Mouse (Mus musculus) adipocyte (in vitro differentiated cells): ENCODE results near the gene Itpripl2.

Source experiments
- DNase-seq: peaks from one replicate; pipeline ENCODE4 v3.0.0-alpha.2; 2016; ENCODE audit warnings: low spot score

The Itpripl2 gene

DNA sequence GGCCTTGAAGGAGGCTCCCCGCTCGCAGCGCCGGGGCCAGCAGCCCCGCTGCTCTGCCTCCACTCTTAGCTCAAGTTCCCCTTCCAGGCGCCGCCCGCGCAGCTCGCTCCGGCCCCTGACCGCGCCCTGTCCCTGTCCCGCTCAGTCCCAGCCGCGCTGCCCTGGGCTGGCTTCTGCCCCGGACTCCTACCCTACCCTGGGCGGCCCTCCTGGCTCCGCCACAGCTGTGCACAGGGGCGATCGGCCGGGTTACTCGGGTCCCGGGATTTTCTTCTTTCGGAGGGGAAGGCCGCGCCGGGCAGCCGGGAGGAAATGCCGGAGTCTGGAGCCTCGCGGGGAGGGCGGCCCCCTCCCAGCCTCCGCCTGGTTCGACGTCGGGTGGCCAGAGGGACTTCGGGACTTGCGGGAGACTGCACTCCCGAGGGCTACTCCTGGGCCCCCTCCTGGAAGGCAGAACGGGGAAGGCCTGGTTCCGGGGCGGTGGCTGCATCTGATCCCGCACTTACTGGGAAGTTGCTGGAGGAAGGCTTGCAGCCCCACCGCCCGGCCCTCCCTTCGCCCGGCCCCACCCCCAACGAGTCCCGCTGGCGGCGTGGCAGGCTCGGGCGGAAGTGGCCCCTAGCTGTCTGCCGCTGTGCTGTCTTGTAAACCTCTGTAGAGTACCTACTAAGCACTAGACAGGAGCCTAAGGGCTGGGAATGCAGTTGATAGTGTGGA is at the start of gene Itpripl2:
Gene Itpripl2 (minus strand): TSS at position 545 of the 717 bp plus-strand sequence.
- DNase-seq: peak; percentile 65

DNA sequence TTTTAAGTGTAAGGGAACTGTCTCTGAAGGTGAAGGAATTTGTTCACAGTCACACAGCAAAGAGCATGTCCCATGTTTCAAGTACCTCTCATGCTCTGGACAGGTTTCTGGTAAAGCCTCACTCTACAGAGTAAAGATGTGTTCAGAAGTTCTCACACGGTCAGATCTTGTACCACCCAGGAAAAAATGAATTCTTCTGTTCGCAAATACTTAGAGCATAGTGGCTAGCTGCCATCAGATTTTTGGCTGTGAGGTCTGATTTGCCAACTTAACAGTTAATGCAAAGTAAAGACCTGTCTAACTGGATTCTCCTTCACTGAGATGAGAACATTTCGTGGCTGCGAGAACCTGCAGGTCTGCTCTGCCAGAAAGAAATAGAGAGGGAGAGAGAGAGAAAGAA is 43.3 kb upstream of the Itpripl2 start:
- DNase-seq: no peak

DNA sequence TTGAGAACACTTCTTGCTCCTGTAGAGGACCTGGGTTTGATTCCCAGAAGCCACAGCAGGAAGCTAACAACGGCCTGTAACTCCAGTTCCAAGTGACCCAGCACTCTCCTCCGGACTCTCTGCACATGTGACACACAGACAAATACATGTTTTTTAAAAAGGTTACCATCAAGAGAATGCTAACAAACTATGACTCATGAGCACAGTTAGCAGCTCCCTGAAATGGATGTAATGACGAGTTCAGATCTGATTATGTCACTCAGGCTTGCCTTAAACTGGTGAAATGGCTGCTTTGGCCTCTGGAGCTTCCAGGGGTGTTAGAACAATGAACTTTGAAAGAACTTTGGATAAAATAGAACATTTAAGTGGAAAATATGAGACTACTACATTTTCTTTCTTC is 42.6 kb upstream of the Itpripl2 start:
- DNase-seq: no peak

DNA sequence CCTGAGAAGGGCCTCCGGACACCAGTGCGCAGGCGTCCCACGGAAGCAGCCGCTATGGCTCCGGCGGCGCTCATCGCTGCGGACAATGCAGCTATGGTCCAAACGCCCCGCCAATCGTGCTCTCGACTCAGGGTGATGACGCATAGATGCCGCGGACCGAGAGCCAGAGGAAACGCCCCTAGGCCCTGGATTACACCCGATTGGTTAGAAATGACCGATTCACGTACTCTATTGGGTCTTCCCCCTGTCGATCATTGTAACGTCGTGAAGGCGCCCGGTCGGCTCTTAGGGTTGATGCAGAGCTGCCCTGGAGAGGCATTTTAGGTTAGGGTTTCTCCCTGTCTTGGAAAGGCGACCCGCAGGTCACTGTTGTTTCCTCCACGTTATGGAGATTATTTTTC is 41.4 kb upstream of the Itpripl2 start, which contains the start of gene Coq7:
Gene Coq7 (minus strand): TSS at position 179 of the 401 bp plus-strand sequence.
- DNase-seq: peak; percentile 97

DNA sequence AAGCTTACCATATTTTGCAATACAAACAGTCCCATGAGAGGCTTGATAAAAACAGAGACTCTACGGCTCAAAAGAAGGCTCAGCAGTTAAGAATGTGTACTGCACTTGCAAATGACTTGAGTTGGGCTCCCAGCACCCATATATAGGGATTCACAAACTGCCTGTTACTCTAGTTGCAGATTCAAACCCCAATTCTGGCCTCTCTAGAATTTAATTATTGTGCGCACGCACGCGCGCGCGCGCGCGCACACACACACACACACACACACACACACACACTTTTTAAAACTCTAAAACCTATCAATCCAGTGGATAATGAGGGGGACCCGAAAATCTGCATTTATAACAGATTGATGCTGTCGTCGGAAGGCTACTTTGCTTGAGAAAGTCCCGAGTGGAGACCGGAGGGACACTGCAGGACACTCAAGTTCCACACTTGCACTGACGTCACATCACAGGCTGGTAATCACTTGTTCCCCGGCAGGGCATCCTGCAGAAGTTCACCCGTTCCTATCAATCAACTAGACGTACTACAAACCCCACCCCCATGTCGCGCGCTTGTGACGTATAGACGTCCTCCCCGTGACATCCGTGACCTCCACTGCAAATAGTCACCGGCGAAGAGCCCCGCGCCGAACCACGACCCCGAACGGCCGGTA is 40.9 kb upstream of the Itpripl2 start:
- DNase-seq: peak; percentile 95

DNA sequence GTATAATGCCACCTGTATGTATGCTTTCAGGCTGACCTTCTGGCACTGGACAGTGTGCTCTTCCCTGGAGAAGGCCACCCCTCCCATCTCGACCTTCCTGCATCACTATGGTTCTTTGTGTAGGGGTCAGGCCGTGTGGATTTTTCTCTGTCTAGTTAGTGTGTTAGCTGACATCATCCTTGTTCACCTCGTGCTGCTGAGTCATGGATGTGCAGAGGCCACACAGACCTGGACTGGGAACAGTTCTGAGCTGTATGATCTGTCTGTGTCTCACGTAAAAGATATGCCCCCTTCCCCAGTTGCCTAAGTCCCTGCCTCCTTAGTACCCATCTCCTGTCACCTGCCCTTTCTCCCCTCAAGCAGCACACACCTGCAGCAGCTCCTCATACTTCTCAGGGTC is 35.2 kb upstream of the Itpripl2 start:
- DNase-seq: no peak

DNA sequence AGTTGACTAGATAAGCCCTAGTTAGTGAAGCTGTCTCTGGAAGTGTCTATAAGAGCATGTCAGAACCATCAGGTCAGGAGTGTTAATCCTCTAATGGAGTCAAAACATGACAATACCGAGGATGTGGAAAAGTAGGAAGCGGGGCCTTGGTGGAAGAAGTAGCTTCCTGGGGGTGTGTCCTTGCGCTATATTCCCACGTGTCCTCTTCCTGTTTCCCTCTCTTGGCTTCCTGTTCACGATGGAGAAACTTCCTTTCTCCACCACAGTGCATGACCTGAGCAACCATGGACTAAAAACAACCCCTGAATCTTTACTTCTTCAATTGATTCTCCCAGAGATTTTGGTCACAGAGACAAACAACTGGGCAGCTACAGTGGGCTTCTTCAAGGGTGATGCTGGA is 30.3 kb upstream of the Itpripl2 start:
- no peak for DNase-seq

DNA sequence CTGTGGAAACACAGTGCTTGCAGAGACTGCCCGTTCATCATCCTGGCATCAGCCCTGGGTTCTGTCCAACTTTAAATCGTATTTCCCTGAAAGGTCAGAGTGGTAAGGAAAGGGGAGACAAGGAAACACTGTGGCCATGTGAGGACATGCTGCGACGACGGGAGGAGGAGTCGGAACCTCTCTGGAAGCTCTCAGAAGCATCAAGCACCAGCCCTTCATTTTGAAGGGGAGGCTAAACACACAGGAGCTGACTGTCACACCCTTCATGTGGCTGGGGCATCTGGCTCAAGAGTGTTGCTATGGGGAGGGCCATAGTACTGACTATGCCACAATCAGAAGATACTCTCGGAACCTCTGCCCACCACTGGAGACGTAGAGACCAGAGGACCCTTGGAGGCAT is 27.9 kb upstream of the Itpripl2 start:
- no peak for DNase-seq

DNA sequence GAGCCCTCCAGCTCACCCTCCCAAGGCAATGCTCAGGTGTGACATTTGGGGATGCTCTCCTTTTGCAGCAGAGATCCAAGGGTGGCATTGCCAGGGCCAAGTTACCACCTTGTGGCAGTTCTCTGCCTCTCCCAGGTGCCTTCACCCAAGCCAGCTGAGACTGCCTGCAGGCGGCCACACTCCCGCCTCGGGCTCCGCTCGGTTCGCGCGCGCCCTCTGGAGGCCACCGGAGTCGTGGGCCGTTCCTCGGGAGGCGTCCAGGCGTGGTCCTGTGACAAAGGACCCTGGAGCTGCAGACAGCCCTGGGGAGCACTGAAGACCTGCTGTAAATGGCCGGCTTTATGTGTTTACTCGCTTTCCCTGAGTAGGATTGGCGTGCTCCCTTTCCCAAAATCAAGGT is 26.9 kb upstream of the Itpripl2 start:
- DNase-seq: peak; percentile 57

DNA sequence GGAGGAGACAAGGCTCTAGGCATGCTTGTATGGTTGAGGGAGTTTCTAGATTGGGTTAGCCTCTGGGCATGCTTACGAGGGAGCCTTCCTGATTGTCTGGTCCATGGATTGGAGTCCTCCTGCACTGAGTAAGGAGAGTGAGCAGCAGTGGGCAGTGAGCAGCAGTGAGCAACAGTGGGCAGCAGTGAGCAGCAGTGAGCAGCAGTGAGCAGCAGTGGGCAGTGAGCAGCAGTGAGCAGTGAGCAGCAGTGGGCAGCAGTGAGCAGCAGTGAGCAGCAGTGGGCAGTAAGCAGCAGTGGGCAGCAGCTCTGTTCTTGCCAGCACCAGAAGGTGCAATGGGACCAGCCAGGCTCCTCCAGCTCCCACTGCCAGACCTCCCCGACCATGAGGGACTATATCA is 26.0 kb upstream of the Itpripl2 start:
- DNase-seq: no peak

DNA sequence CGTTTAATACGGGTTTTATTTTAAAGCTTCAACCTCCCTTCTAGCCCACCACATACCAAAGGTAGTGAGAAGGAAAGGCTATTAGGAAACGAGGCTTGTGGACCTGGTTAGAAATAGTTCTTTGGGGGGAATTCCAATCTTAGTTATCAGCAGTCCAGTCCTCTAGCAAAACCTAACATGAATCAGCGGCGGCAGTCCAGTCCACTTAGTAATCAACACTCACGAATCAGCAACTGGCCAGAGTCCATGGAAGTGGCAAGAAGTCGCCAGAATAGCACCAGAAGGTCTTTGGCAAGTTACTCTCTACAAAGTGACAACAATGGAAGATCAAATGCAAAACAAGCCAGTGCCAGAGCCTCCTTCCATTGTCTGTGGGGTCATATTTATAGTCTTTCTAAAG is 16.8 kb upstream of the Itpripl2 start:
- DNase-seq: no peak

DNA sequence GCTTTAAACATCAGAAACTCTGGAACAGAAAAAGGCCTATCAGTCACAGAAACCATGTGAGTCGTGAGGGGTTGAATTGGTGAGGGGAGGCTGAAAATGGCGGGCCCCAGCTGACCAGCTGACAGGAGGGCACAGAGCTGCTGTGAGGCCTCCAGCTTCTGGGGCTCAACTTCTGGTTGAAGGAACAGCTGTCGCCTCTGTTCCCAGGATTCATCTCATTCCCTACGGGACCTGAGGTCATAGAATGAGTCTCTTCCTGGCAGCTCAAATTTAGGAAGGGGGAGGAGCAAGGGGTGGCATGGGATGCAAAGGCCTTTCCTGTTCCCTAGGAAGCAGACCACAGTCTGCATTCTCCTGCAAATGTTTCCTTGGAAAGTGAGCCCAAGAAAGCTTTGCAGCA is 12.1 kb upstream of the Itpripl2 start:
- no peak for DNase-seq

DNA sequence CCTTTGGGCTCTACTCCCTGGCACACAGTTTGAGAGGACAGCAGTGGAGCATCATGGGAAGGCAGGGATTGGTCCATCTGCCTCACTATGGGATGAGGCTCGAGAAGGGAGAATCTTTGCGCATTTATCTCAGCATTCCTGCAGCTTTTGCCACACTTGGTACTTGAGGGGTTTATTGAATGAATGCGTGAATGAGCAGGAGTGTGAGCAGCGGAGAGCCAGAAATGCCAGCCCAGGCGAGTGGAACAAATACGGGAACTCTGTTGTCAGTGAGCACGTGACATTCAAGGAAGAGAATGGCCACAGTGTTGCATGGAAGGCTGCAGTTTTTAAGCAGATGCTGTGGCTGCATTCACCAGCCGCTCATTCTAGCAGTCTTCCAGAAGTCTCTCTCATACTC is 10.6 kb upstream of the Itpripl2 start:
- DNase-seq: no peak

DNA sequence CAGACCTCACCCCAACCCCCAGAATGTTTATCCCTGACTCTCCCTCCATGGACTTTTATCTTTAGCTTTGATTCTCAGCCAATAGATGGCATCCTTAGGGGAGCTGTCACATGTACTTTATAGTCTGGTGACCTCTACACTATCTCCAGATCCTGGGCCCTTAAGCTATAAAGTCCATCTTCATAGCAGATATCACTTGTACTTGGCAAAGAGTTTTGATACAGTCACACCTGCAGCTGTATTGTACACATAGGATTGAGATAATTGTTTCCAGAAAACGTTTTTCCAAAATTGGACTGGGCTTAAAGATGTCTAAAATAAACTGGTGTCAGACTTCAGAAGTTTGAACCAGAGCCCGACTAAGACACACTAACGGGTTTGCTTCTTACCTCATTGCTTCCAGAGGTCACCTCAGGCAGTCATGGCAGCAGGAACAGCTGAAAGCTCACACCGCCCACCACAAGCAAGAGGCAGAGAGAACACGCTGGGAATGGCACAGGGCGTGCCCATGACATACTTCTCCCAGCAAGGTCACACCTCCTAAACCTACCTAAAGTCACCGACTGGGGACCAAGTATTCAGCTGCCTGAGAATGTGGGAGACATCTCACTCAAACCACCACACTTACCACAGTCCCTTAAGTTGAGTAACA is 8.1 kb upstream of the Itpripl2 start:
- no peak for DNase-seq

DNA sequence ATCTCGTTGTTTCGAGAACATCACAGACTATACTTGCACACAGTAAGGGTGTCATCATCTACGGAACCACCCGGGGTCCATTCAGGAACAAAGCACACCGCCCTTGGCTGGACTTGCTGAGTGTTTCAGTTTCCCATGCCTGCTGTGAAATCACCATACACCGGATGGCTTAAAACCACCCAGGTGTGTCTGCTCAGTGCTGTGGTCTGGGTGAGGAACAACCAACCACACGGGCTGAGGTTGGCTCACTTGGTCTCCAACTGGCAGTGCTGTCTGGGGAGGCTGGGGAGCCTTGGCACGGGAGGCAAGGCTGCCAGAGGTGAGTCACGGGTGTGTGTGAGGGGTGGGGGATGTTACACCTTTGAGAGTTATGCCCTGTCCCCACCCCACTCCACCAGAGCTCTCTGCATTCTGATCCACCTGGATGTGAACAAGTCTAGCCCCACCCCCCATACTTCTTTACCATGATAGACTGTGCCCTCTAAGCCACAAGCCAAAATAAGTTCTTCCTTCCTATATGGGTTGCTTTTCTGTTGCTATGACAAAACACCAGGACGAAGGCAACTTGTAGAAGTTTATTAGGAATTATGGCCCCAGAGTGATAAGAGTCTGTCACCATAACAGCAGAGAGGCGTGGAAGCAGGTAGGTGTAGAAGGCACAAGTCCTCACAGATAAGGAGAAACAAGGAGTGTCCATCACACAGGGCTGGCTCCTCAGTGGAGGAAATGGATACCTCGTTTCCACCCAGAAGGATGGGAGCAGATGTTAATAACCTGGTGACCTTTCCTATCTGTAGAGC is 7.4 kb upstream of the Itpripl2 start:
- no peak for DNase-seq

DNA sequence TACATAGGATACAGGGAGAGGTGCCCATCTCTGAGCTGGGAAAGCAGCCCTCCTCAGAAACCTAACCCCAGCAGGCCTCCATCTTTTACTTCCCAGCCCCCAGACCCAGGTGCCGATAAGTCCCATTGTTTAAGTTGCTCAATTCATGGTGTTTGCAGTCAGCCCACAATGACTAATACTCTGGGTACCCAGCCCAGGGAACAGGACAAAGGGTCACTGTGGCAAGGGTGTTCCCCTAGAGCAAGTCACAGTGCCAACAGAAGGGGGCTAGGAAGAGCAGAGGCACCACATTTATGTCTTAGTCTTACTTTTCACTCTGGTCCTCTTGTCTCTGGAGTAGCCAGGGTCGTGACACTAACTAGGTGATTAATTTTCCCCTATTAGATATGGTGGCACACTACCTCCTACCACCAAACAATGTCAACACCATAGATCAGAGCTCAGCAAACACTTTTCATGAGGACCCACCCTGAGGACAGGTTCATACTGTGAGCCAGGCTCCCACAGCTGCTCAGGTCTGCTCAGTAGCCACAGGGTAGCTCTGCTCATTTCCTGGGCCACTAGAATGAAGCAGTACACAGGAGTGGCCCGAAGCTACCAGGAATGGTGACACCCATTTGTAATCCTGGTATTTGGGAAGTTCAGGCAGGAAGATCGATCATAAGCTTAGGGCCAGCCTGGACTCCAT is 3.3 kb upstream of the Itpripl2 start:
- no peak for DNase-seq

DNA sequence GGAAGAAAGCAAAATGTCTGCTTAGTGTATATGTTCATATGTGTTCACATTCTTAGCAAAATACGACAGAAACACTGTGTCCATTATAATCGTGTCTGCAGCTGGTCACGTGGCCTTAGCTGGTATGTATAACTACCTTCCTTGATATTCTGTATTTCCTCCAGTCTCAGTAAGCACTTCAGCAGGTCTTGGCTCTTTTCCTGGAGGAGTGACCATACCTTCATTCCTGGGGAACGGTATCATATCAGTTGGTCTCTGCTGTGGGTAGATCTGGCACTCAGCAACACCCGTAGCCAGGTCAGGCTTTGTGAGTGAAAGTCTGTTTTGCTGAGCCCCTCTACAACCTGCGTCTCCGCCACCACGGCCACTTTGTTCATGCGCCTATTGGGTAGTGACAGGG is 2.1 kb upstream of the Itpripl2 start:
- no peak for DNase-seq

DNA sequence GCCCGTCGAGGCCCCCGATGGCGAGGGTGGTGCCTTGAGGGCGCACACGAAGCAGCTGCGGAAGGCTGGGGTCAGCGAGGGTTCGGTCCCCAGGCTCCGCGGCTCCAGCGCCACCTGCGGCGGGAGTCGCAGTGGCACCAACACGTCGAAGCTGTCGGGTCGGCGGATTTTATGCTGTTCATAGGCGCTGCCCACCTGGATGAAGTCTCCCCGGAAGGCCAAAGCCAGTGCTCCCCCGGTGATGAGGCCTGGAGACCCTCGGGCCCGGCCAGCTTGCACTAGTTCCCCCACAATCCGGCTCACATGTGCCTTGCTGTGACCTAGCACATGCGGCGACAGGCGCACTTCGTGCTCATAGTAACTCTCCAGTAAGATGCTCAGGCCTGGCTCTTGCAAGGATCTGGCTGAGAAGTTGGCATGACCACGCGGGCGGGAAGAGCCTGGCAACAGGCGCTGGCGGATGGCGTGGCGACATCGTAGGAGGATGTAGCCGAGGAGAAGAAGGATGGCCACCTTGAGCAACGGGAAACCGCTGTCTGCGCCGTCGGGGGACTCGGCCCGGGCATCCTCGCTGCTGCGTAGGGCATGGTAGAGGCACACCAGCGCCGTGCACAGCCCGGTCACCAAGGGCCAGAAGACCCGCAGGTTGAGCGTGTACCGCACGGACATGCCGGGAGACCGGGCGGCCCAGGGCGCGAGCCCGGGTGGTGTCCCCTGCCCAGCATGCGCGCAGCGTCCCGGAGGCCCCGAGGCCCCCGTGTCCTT is 927 bp downstream of the Itpripl2 start:
- DNase-seq: peak; percentile 54

DNA sequence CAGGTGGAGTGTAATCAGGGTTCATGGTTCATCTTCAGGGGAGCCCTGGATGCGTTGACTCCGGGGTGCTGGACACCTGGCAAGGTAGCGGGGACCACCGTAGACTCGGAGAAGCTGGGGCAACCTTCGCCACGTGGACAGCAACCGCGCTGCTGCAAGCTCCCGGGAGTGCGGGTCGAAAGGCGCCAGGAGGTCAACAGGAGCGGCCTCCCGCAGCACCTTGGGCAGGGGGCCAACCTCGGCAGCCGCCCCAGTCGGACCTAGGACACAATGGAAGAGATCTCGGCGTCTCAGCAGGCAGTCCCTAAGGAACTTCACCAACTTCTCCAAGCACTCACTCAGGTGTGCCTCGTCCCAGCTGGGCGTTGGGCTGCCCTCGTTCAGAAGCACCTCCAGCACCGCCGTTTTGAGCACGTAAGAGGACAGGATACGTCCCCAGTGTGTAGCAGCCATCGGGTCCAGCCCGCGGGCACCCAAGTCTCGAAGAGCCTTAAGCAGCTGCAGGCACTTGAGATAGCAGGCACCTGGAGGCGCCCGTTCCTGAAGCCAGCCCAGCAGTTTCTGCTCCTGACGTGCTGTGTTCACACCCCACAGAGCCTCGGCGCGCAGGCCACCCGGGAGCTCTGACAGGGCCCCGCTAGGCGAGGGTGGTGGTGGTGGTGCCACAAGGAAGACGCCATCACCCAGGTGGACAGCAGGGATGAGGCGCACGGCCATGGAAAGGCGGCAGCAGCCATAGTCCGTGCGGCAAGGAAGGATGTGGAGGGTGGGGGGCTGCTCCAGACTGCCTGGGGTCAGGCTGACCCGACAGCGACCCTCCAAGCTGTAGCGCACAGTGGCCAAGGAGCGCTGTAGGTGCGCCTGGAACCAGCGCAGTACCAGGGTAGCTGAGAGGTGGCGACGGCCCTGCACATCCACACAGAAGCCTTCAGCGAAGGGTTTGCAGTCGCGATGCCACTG is 1.8 kb downstream of the Itpripl2 start:
- DNase-seq: peak; percentile 19
